Mouse (Mus musculus) kidney, adult 2 months (tissue): ENCODE results near the gene Plpp3.

Experiments used
- CTCF ChIP-seq: fragments of 200-500 bp; conservative IDR thresholded peaks from 2 replicates; pipeline ENCODE4 v1.5.1; 2011; ENCODE audit warnings: low read depth, mild to moderate bottlenecking, control low read depth, low read length, moderate library complexity, mixed read lengths; ENCODE audit not compliant: insufficient read depth, insufficient read length
- POLR2A ChIP-seq: fragments of 200-500 bp; IDR thresholded peaks from one replicate; pipeline ENCODE4 v1.6.1; 2011; ENCODE audit warnings: low read depth, low read length, control low read depth

GRCm38 (mm10) chr4:105122429-105122828 lies 34.7 kb upstream of the Plpp3 start:
- TF ChIP-seq POLR2A (no peak), CTCF (peak; percentile 81)
